Mouse (Mus musculus) limb, embryonic 15.5 days (tissue): ENCODE data around the gene Ttc26. TPM values are rescaled to one million over a fixed set of nuclear protein-coding genes. Genes with fewer than 3 reads are reported as not detected.
"Not testable (repeated sequence)": the region's sequence is repeated elsewhere in the genome, so short reads cannot be mapped to it uniquely, and the experiment has no call there.

ENCODE experiments used
- ATAC-seq: fragments of 200-750 bp; cut with Nextera tagmentation; 2 replicates; pipeline ENCODE4 v1.8.0; 2017; ENCODE audit warnings: low read depth, moderate TSS enrichment; ENCODE audit not compliant: insufficient number of reproducible peaks, low FRiP score, low TSS enrichment
- H3K27ac ChIP-seq: fragments of 300-500 bp; sonication (generic); 2 replicates; pipeline ENCODE4 v1.5.1; 2015; ENCODE audit warnings: moderate library complexity, mild to moderate bottlenecking, inconsistent platforms
- H3K27me3 ChIP-seq: fragments of 300-500 bp; sonication (generic); 2 replicates; pipeline ENCODE4 v1.6.1; 2015; ENCODE audit warnings: inconsistent platforms
- H3K36me3 ChIP-seq: fragments of 300-500 bp; sonication (generic); 2 replicates; pipeline ENCODE4 v1.6.1; 2015; ENCODE audit warnings: inconsistent platforms
- H3K4me1 ChIP-seq: fragments of 300-500 bp; sonication (generic); 2 replicates; pipeline ENCODE4 v1.6.1; 2015; ENCODE audit warnings: inconsistent platforms
- H3K4me2 ChIP-seq: fragments of 300-500 bp; sonication (generic); 2 replicates; pipeline ENCODE4 v1.6.1; 2015; ENCODE audit warnings: mild to moderate bottlenecking, inconsistent platforms
- H3K4me3 ChIP-seq: fragments of 300-500 bp; sonication (generic); 2 replicates; pipeline ENCODE4 v1.5.1; 2015; ENCODE audit warnings: mild to moderate bottlenecking, inconsistent platforms
- H3K9ac ChIP-seq: fragments of 300-500 bp; sonication (generic); 2 replicates; pipeline ENCODE4 v1.6.1; 2015; ENCODE audit warnings: inconsistent platforms
- H3K9me3 ChIP-seq: fragments of 300-500 bp; sonication (generic); 2 replicates; pipeline ENCODE4 v1.6.1; 2016; ENCODE audit warnings: inconsistent platforms
- WGBS: fragments of 180-500 bp; shearing (Covaris S2); methylation state at CpG from one replicate; pipeline ENCODE4 v1.1.7; 2015; 5-methylcytosine and 5-hydroxymethylcytosine counted together
- polyA plus RNA-seq: library from polyadenylated mRNA; unstranded; fragments of >200 nt; fragmentation: Nextera tagmentation; extraction: Ambion mirVana; gene quantifications from 2 replicates; pipeline ENCODE4 v1.2.1, GENCODE M21; 2015

Ttc26 gene
- polyA plus RNA-seq, 1 experiment from 2014 or later = 6.0 TPM

- peak within 1 kb of the TSS; percentile 87 for H3K9ac ChIP-seq
- peak within 1 kb of the TSS; percentile 96 for H3K4me3 ChIP-seq
- no peaks in the 10 kb centered on the region for H3K27me3 ChIP-seq
- H3K4me2 ChIP-seq = peak within 1 kb of the TSS; percentile 71
- H3K27ac ChIP-seq = peak within 1 kb of the TSS; percentile 97
- ATAC-seq = peak; percentile 98
- WGBS = under 1% methylated on average over 63 of the region's 64 CpGs
- no peaks in the 10 kb centered on the region for H3K36me3 ChIP-seq
- H3K9me3 ChIP-seq = no peaks in the 10 kb centered on the region
- H3K4me1 ChIP-seq = peaks cover 6% of the 10 kb centered on the region; the same call in 1 of the 2 replicates
Observed at GRCm38 (mm10) chr6:38433261-38434033, 52.2 kb downstream of the Ttc26 start, which contains the start of gene Ubn2. TSS of gene Ubn2 (plus strand) at chr6:38433950.

- H3K4me2 ChIP-seq = peak overlapping the region; percentile 70
- H3K4me1 ChIP-seq = peaks cover 6% of the 10 kb centered on the region; the same call in 1 of the 2 replicates
- under 1% methylated on average over 104 of the region's 118 CpGs for WGBS
- peak overlapping the region; percentile 97 for H3K27ac ChIP-seq
- H3K27me3 ChIP-seq = no peaks in the 10 kb centered on the region
- H3K9ac ChIP-seq = peak overlapping the region; percentile 87
- H3K36me3 ChIP-seq = no peaks in the 10 kb centered on the region
- H3K9me3 ChIP-seq = no peaks in the 10 kb centered on the region
- peak overlapping the region; percentile 96 for H3K4me3 ChIP-seq
- ATAC-seq = peak; percentile 64
Observed at GRCm38 (mm10) chr6:38434055-38435023, 53.1 kb downstream of the Ttc26 start.

GRCm38 (mm10) chr6:38443842-38444241 is 62.6 kb downstream of the Ttc26 start:
- Histone ChIP-seq H3K27ac (no peak overlapping the region), H3K4me1 (no peaks in the 10 kb centered on the region), H3K36me3 (peaks cover 30% of the 10 kb centered on the region), H3K27me3 (no peaks in the 10 kb centered on the region), H3K4me3 (no peak overlapping the region), H3K9me3 (no peaks in the 10 kb centered on the region), H3K9ac (no peak overlapping the region), H3K4me2 (no peak overlapping the region)
- no peak for ATAC-seq
- WGBS = 85% methylated on average over 3 of the region's 3 CpGs

GRCm38 (mm10) chr6:38448295-38448694 is 67.0 kb downstream of the Ttc26 start:
- H3K4me1 ChIP-seq = no peaks in the 10 kb centered on the region
- no peak overlapping the region for H3K4me2 ChIP-seq
- H3K27ac ChIP-seq = no peak overlapping the region
- H3K27me3 ChIP-seq = no peaks in the 10 kb centered on the region
- no peaks in the 10 kb centered on the region for H3K9me3 ChIP-seq
- 86% methylated on average over 2 of the region's 2 CpGs for WGBS
- H3K36me3 ChIP-seq = peaks cover 42% of the 10 kb centered on the region
- no peak overlapping the region for H3K4me3 ChIP-seq
- no peak overlapping the region for H3K9ac ChIP-seq
- no peak for ATAC-seq

- no peak for ATAC-seq
- H3K36me3 ChIP-seq = peaks cover 42% of the 10 kb centered on the region
- no peak overlapping the region for H3K4me2 ChIP-seq
- H3K4me3 ChIP-seq = no peak overlapping the region
- H3K27ac ChIP-seq = no peak overlapping the region
- no peaks in the 10 kb centered on the region for H3K27me3 ChIP-seq
- WGBS = 88% methylated on average over 4 of the region's 4 CpGs
- no peaks in the 10 kb centered on the region for H3K4me1 ChIP-seq
- H3K9ac ChIP-seq = no peak overlapping the region
- no peaks in the 10 kb centered on the region for H3K9me3 ChIP-seq
Observed at GRCm38 (mm10) chr6:38453049-38453448, 71.8 kb downstream of the Ttc26 start.

GRCm38 (mm10) chr6:38456425-38456824 is 75.2 kb downstream of the Ttc26 start:
- H3K36me3 ChIP-seq = peaks cover 26% of the 10 kb centered on the region
- not testable (repeated sequence) for ATAC-seq

GRCm38 (mm10) chr6:38458075-38458474 is 76.8 kb downstream of the Ttc26 start:
- no peak overlapping the region for H3K4me3 ChIP-seq
- H3K9me3 ChIP-seq = no peaks in the 10 kb centered on the region
- no peak overlapping the region for H3K9ac ChIP-seq
- ATAC-seq = no peak
- WGBS = 97% methylated on average over 3 of the region's 3 CpGs
- no peak overlapping the region for H3K4me2 ChIP-seq
- H3K36me3 ChIP-seq = peaks cover 30% of the 10 kb centered on the region
- H3K27me3 ChIP-seq = no peaks in the 10 kb centered on the region
- no peak overlapping the region for H3K27ac ChIP-seq
- H3K4me1 ChIP-seq = no peaks in the 10 kb centered on the region

More at GRCm38 (mm10) chr6:38456425-38456824, 75.2 kb downstream of the Ttc26 start:
- not testable (repeated sequence) for H3K4me3 ChIP-seq, H3K27me3 ChIP-seq, H3K4me2 ChIP-seq, H3K4me1 ChIP-seq, H3K9ac ChIP-seq, H3K27ac ChIP-seq, H3K9me3 ChIP-seq

- no peak for ATAC-seq
- 91% methylated on average over 4 of the region's 4 CpGs for WGBS
- Histone ChIP-seq H3K9ac (no peak overlapping the region), H3K36me3 (peaks cover 34% of the 10 kb centered on the region), H3K9me3 (no peaks in the 10 kb centered on the region), H3K4me1 (no peaks in the 10 kb centered on the region), H3K4me2 (no peak overlapping the region), H3K27ac (no peak overlapping the region), H3K4me3 (no peak overlapping the region), H3K27me3 (no peaks in the 10 kb centered on the region)
Observed at GRCm38 (mm10) chr6:38469591-38469990, 88.3 kb downstream of the Ttc26 start.

Other genes starting within 250 kb of the Ttc26 start
- gene D630045J12Rik, start 127.5 kb upstream of the Ttc26 start, polyA plus RNA-seq = 3.9 and 4.9 TPM in 2 replicates
- gene Zc3hav1l, start 82.2 kb upstream of the Ttc26 start, polyA plus RNA-seq = 8.7 and 11.0 TPM in 2 replicates
- 7.5 and 8.1 TPM in 2 replicates for gene Zc3hav1, start 26.9 kb upstream of the Ttc26 start, polyA plus RNA-seq
- gene Ubn2, start 52.5 kb downstream of the Ttc26 start, polyA plus RNA-seq = 12.5 and 15.5 TPM in 2 replicates
- gene Fmc1, start 152.0 kb downstream of the Ttc26 start, polyA plus RNA-seq = 79.5 and 86.9 TPM in 2 replicates
- gene Luc7l2, start 169.9 kb downstream of the Ttc26 start, polyA plus RNA-seq = 36.1 and 41.9 TPM in 2 replicates